Mouse (Mus musculus): ENCODE measurements at regions not wholly inside any gene's neighbourhood (a gene's known extent, or its start where the extent isn't known, plus 50 kb on each side); places are given as distances from the start of the nearest gene placed in this dataset.

DNA sequence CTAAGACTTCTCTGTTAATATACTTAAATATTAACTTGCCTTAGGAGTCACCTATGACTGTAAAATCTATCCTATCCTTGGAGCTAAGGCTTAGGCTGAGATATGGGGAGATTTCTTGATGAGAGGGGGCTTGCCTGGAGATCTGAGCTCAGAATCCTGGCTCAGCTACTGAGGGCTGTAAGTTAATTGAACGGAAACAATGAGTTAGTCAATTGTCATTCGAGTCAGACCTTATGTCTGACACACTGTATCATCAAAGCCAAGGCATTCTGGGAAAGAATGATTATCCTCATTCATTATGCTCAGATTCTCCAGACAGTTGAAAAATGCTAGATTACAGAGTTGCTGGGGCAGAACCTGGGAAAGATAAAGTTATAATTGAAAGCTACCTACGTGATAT, 118.5 kb downstream of the Zfp395 start:
- no peak for DNase-seq (ENCODE audit: low spot score)

GRCm38 (mm10) chr14:65479744-65480143, 121.6 kb downstream of the Zfp395 start:
- no peak for DNase-seq (ENCODE audit: low spot score)

DNA sequence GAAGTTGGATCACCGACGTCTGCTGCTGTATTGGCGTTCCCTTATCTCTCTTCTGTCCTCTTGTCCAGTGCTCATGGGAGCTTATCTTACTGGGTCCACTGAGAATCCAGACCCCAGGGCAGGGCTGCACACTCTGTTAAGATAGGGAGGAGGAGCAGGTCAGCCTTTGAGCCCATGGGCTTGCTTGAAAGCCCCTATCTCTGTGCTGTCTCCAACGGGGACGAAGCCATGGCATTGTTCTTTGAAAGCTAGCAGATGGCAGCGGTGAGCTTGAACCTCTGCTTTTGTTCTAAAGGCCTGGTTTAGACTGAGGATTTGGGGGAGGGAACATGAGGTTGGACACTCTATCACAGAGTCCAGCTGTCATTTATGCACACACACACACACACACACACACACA, 122.2 kb downstream of the Zfp395 start:
- DNase-seq (ENCODE audit: low spot score), result peak; percentile 5
